Mouse (Mus musculus) spleen, adult 2 months (tissue): ENCODE results near the gene Plvap.

Experiments used
- CTCF ChIP-seq: fragments of 200-500 bp; IDR thresholded peaks from 2 replicates; pipeline ENCODE4 v1.5.1; 2011; ENCODE audit warnings: mild to moderate bottlenecking, inconsistent platforms; ENCODE audit not compliant: insufficient read depth, insufficient read length, insufficient replicate concordance; ENCODE audit errors: extremely low read depth
- POLR2A ChIP-seq: fragments of 200-500 bp; IDR thresholded peaks from 2 replicates; pipeline ENCODE4 v1.6.1; 2011; ENCODE audit warnings: low read depth, low read length, inconsistent platforms

DNA sequence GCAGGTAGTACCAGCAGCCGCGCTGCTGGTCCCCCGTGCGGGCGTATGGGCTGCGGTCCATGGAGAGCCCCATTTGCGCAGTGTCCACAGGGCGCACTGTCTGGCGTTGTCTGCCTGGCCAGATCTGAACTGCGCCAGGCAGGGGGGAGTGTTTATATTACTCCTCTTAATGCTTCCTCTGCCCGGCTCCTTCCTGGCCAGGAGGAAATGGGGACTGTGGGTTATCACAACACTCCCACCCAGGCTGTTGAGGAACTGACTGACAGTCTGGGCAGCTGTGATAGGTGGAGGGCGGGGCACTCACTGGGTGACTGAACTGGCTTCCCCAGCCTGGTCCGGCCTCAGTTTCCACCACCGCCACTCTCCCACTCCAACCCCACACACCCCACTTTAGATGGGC, at the start of gene Plvap:
- TF ChIP-seq CTCF (no peak), POLR2A (no peak)
